Mouse (Mus musculus): ENCODE results near the gene Serpina1f.

The Serpina1f gene

GRCm38 (mm10) chr12:103660076-103660475 is 35.3 kb downstream of the Serpina1f start:
- DNase-seq: peak; percentile 22

DNA sequence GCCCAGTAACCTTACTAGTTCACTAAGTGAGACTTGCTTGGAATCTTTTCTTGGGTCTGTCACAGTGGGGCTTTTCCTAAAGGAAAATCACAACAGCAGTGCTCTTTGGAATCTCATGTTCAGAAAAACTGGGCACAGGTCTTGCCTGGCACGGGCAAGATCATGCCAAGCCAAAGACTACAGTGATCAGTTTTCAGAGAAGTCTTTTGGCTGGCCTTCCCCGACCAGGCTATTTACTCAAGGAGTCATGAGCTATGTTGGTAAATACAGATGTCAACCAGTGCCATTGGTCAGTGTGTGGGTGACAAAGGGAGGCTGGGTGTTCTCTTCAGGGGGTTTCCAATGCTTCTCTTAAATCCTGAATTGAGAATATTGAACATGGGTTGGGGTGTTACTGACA is 36.2 kb downstream of the Serpina1f start:
- DNase-seq: no peak

DNA sequence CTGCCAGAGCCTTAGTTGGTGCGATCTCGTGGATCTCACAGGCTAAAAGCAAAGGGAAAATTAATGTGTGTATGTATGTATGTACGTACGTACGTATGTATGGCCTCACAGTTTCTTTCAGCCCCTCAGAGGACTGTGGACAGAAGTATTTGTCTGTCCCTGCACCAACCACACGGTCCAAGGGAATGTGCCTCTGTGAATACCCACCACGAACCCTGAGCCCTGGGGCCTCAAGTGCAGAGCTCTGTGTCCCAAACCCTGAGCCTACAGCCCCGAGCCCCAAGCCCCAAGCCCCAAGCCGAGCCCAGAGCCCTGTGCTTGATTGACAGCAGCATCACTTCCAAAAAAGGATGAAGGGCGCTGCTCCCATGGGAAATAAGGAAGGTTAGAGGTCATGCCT is 37.3 kb downstream of the Serpina1f start:
- DNase-seq: no peak

GRCm38 (mm10) chr12:103656848-103657626 is 38.3 kb downstream of the Serpina1f start, which contains the start of gene Serpina6:
Gene Serpina6 (minus strand): TSS chr12:103657212.
- DNase-seq: peak; percentile 40

DNA sequence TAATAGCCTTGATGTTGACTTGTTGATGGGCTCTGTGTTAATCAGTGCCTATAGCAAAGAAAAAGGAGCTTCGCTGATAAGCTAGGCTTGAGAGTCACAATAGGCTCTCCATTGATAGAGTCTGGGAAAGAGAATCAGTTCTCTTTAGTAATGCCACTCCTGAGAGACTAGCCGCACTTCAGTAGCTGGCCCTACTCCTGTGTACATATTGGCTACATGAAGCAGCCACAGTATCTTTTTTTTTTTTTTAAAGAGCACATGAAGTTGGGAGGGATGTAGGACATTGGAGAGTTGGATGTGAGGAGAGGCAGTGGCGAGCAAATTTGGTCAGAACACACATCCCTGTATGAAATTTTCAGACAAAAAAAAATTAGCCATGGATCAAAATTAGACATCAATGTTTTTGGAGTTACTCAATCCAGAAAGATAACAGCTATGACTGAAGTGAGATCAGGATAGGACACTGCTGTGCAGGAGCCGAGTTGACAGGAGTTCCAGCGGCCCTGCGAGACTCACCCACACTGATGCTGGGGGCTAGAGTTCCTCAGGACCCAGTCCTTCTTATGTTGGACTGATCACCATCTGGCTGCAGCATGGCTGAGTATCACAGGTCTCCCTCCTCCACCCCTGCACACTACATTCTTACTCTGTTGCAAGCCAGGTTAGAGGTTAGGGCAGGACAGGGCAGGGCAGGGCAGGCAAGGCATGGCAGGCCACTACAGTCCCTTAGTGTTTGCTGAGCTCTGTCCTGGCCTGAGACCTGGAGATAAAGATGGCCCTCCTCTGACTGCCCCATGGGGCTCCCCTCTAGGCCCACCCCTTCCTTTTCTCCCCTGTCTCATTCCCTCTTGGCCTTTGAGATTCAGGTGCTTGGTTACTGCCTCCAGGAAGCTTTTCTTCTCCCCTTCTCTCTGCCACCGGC is 39.9 kb downstream of the Serpina1f start:
- no peak for DNase-seq

DNA sequence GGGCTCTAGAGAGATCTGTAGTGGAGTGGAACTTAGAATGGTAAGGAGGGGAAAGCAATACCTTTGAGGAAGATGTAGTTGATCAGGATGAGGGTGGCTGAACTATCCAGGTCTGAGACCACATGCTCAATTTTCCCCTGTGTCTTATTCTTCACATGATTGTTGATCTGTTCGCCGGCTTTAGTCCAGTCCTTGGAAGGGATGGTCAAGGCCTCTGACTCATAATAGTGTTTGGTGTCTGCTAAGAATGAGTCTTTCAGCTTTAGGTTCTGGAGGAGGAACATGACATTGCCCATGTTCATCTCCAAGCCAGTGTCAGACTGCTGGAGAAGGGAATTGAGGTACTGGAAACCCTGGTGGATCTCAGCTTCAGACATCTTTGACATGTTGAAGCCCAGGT is 41.5 kb downstream of the Serpina1f start:
- no peak for DNase-seq

DNA sequence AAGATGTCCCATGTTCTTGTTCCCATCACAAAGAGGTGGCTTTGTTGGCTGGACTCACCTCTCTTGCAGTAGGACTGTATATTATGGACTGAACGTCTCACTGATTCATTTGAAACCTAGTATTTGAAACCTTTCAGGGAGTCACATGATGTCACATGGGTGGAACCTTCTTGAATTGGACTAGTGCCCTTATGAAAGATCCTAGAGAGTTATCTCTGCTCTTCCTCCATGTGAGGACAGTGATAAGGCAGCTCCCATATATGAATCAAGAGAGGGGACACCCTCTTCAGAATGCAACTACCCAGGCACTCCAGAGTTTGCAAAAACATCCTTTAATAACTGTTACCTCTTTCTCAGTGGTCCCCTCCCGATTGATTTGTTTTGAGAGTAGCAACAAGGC is 49.0 kb downstream of the Serpina1f start:
- DNase-seq: no peak

- DNase-seq: no peak
These were observed 50.7 kb downstream of the Serpina1f start for GRCm38 (mm10) chr12:103644601-103645000.

GRCm38 (mm10) chr12:103643818-103644217 is 51.5 kb downstream of the Serpina1f start:
- DNase-seq: no peak

- DNase-seq: peak; percentile 80
These were observed 52.0 kb downstream of the Serpina1f start for GRCm38 (mm10) chr12:103643336-103643735.
